22 mouse cellular contexts compared by ENCODE assay signal in genomic region chr17:54727660-54728059, GRCm38 (mm10).
A peak's percentile ranks its signal among the peaks of the same experiment; 100 is the strongest.
DNase-seq lines count a peak whose midpoint lies in the region; ATAC-seq and TF ChIP-seq lines count a peak whose summit lies in the region.
"Had no signal": no experiment of that assay in that cellular context is flagged by ENCODE, and none has a peak within 500 bp of the region (broad histone marks: within the 10 kb centered on the region; RNA-seq: fewer than 3 reads in every experiment).

No protein-coding gene starts in this region.

- H3K27ac ChIP-seq in hindbrain, postnatal 0 days = no peak overlapping the region
- no peak overlapping the region for H3K27ac ChIP-seq in hindbrain, embryonic 11.5 days (ENCODE audit: low read depth, low read length)
- no peak overlapping the region for H3K27ac ChIP-seq in ES-E14 (ENCODE audit: insufficient read depth, low read depth, low read length, poor library complexity, severe bottlenecking)
- no peak overlapping the region for H3K27ac ChIP-seq in liver, postnatal 0 days (ENCODE audit: low read depth)
- H3K27ac ChIP-seq: embryonic facial prominence, embryonic 15.5 days; forebrain, embryonic 10.5 days; forebrain, embryonic 15.5 days; heart, embryonic 10.5 days; hindbrain, embryonic 13.5 days; intestine, embryonic 15.5 days had no signal

- H3K9ac ChIP-seq in hindbrain, postnatal 0 days (replicated peaks; ENCODE audit: low read length) = no peak overlapping the region
- no peak overlapping the region for H3K9ac ChIP-seq in hindbrain, embryonic 11.5 days (ENCODE audit: low read depth, low read length)
- H3K9ac ChIP-seq in ES-E14 (ENCODE audit: insufficient read depth, low read depth, low read length, poor library complexity, severe bottlenecking) = no peak overlapping the region
- H3K9ac ChIP-seq in liver, postnatal 0 days (replicated peaks) = no peak overlapping the region
- H3K9ac ChIP-seq: embryonic facial prominence, embryonic 15.5 days; forebrain, embryonic 15.5 days; hindbrain, embryonic 13.5 days; intestine, embryonic 15.5 days had no signal

- no peak overlapping the region for H3K4me3 ChIP-seq in hindbrain, postnatal 0 days (ENCODE audit: low read length)
- H3K4me3 ChIP-seq in hindbrain, embryonic 11.5 days (ENCODE audit: low read depth, low read length) = no peak overlapping the region
- no peak overlapping the region for H3K4me3 ChIP-seq in ES-E14 (ENCODE audit: insufficient read depth in 1 of 2, low read depth in 1 of 2, low read length in 2 of 2, poor library complexity in 1 of 2, severe bottlenecking in 1 of 2)
- H3K4me3 ChIP-seq in liver, postnatal 0 days (ENCODE audit: low read depth, low read length) = no peak overlapping the region
- H3K4me3 ChIP-seq: embryonic facial prominence, embryonic 15.5 days; erythroblast, embryonic 14.5 days; forebrain, embryonic 10.5 days; forebrain, embryonic 15.5 days; heart, embryonic 10.5 days; hindbrain, embryonic 13.5 days; intestine, embryonic 15.5 days had no signal

- no peaks in the 10 kb centered on the region for H3K4me1 ChIP-seq in hindbrain, postnatal 0 days (ENCODE audit: insufficient read depth, low read length)
- H3K4me1 ChIP-seq in hindbrain, embryonic 11.5 days (replicated peaks; ENCODE audit: control insufficient read depth, insufficient read depth, low read length) = no peaks in the 10 kb centered on the region
- H3K4me1 ChIP-seq in ES-E14 (ENCODE audit: control insufficient read depth in 2 of 2, insufficient read depth in 2 of 2, low read length in 2 of 2, poor library complexity in 1 of 2) = no peaks in the 10 kb centered on the region
- H3K4me1 ChIP-seq in liver, postnatal 0 days (ENCODE audit: insufficient read depth) = no peaks in the 10 kb centered on the region
- H3K4me1 ChIP-seq: embryonic facial prominence, embryonic 15.5 days; forebrain, embryonic 10.5 days; forebrain, embryonic 15.5 days; heart, embryonic 10.5 days; hindbrain, embryonic 13.5 days; intestine, embryonic 15.5 days had no signal

- no peak for DNase-seq in hindbrain, postnatal 0 days (ENCODE audit: low spot score)
- no peak for DNase-seq in hindbrain, embryonic 11.5 days (ENCODE audit: low spot score)
- DNase-seq in A20 (ENCODE audit: low read depth, low spot score) = peak; percentile 1
- DNase-seq in ES-E14 (ENCODE audit: low read depth, low spot score) = no peak
- peak; percentile 66 for DNase-seq in ZHBTc4 (ENCODE audit: low read depth, low spot score)
- no peak for DNase-seq in adrenal gland, postnatal 10 days
- no peak for DNase-seq in liver, postnatal 0 days
- DNase-seq: adrenal gland, postnatal 25 days; cerebellum, adult 18-20 months; cerebellum, adult 9-11 months; cerebellum, postnatal 36 days; heart, adult 18-20 months; heart, postnatal 10 days; heart, postnatal 4 days had no signal

- in situ Hi-C loops in ES-E14 (cut with MboI; ENCODE audit: low sequenced_read_pairs in 2 of 2, unreplicated experiment in 2 of 2) = no loop called here

- no peak for TF ChIP-seq EP300 in liver, postnatal 0 days (IDR thresholded peaks at IDR 0.05; ENCODE audit: low read depth)

- ATAC-seq in hindbrain, postnatal 0 days = no peak
- ATAC-seq in hindbrain, embryonic 11.5 days (ENCODE audit: low FRiP score) = no peak
- ATAC-seq in liver, postnatal 0 days = no peak
- ATAC-seq: forebrain, embryonic 15.5 days; intestine, embryonic 15.5 days had no signal

- no peaks in the 10 kb centered on the region for H3K36me3 ChIP-seq in hindbrain, postnatal 0 days (ENCODE audit: insufficient read depth, low read length)
- H3K36me3 ChIP-seq in hindbrain, embryonic 11.5 days (ENCODE audit: control insufficient read depth, insufficient read depth, low read length) = no peaks in the 10 kb centered on the region
- H3K36me3 ChIP-seq in ES-E14 (ENCODE audit: control insufficient read depth, insufficient read depth, low read length, poor library complexity, severe bottlenecking) = no peaks in the 10 kb centered on the region
- H3K36me3 ChIP-seq in liver, postnatal 0 days (replicated peaks; ENCODE audit: insufficient read depth, low read length) = no peaks in the 10 kb centered on the region
- H3K36me3 ChIP-seq: embryonic facial prominence, embryonic 15.5 days; forebrain, embryonic 10.5 days; forebrain, embryonic 15.5 days; heart, embryonic 10.5 days; hindbrain, embryonic 13.5 days; intestine, embryonic 15.5 days had no signal

- no peaks in the 10 kb centered on the region for H3K27me3 ChIP-seq in hindbrain, postnatal 0 days (ENCODE audit: insufficient read depth, low read length)
- H3K27me3 ChIP-seq in hindbrain, embryonic 11.5 days (ENCODE audit: control insufficient read depth, insufficient read depth, low read length) = no peaks in the 10 kb centered on the region
- H3K27me3 ChIP-seq in liver, postnatal 0 days (ENCODE audit: insufficient read depth, low read length) = no peaks in the 10 kb centered on the region
- H3K27me3 ChIP-seq: CH12.LX; embryonic facial prominence, embryonic 15.5 days; forebrain, embryonic 15.5 days; hindbrain, embryonic 13.5 days; intestine, embryonic 15.5 days had no signal

- TF ChIP-seq CTCF in hindbrain, postnatal 0 days (IDR thresholded peaks at IDR 0.05; ENCODE audit: low read depth) = 0 out of 2 replicates have a peak, but pooled peaks have one; percentile 8
- TF ChIP-seq CTCF in liver, postnatal 0 days (IDR thresholded peaks at IDR 0.05; ENCODE audit: low read depth) = no peak

- no peak overlapping the region for H3K4me2 ChIP-seq in hindbrain, postnatal 0 days (ENCODE audit: low read depth, low read length)
- no peak overlapping the region for H3K4me2 ChIP-seq in hindbrain, embryonic 11.5 days (replicated peaks; ENCODE audit: low read depth, low read length)
- no peak overlapping the region for H3K4me2 ChIP-seq in liver, postnatal 0 days (ENCODE audit: low read depth, low read length)
- H3K4me2 ChIP-seq: embryonic facial prominence, embryonic 15.5 days; forebrain, embryonic 15.5 days; hindbrain, embryonic 13.5 days; intestine, embryonic 15.5 days had no signal

- H3K9me3 ChIP-seq in hindbrain, postnatal 0 days (ENCODE audit: low read length) = no peaks in the 10 kb centered on the region
- no peaks in the 10 kb centered on the region for H3K9me3 ChIP-seq in hindbrain, embryonic 11.5 days (ENCODE audit: control insufficient read depth, low read length)
- no peaks in the 10 kb centered on the region for H3K9me3 ChIP-seq in ES-E14 (ENCODE audit: control insufficient read depth, insufficient read depth, low read depth, low read length)
- no peaks in the 10 kb centered on the region for H3K9me3 ChIP-seq in liver, postnatal 0 days (ENCODE audit: low read length)
- H3K9me3 ChIP-seq: embryonic facial prominence, embryonic 15.5 days; forebrain, embryonic 10.5 days; forebrain, embryonic 15.5 days; heart, embryonic 10.5 days; hindbrain, embryonic 13.5 days; intestine, embryonic 15.5 days had no signal

TF ChIP-seq in ES-E14, 5 proteins besides CTCF, POLR2A, EP300 and RAD21:
- TF ChIP-seq CHD2 (IDR thresholded peaks at IDR 0.05; ENCODE audit: low read depth, low read length) (no peak), ZC3H11A (IDR thresholded peaks at IDR 0.05; ENCODE audit: borderline replicate concordance, low read depth, low read length) (peak; percentile 72)

Comparison
In these comparisons a context has a peak if more than half of its experiments do, and no peak if none do; other contexts are left out.
1. DNase-seq: peak in A20 (single experiment) and ZHBTc4 (single experiment); none in hindbrain, postnatal 0 days (single experiment), hindbrain, embryonic 11.5 days (single experiment), ES-E14 (single experiment), adrenal gland, postnatal 10 days (single experiment) and liver, postnatal 0 days (single experiment).